Mouse (Mus musculus): Measurements from ENCODE around the gene Abca5. TPM values are rescaled to one million over a fixed set of nuclear protein-coding genes. Genes with fewer than 3 reads are reported as not detected.

Gene Abca5
- total and polyA plus RNA-seq, 2 experiments from 2014 or later, result 8.3 to 23.9 TPM

DNA sequence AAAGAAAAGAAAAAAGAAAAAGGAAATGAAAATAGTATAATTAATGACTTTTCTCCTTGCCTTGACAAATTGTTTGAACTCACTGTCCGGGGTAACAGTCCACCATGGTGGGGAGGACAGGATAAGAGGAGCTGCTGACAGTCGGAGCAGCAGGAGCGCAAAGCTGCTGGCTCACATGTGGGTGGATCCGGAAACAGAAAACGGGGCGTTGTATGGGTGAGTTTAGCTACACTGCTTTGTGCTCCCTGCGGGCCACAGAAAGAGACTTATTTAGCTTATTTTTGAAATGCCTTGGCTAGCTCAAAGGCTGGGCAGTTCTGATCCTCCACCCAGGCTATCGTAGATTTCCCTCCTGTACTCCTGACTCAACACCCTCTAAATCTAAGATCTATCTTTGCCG is 16.7 kb upstream of the Abca5 start:
- Histone ChIP-seq H3K27me3 (ENCODE audit: insufficient read depth, low read length) (no peaks in the 10 kb centered on the region), H3K36me3 (ENCODE audit: insufficient read depth) (no peaks in the 10 kb centered on the region), H3K4me3 (ENCODE audit: low read depth, low read length) (no peak overlapping the region), H3K9me3 (ENCODE audit: low read length) (no peaks in the 10 kb centered on the region), H3K9ac (no peak overlapping the region), H3K4me1 (ENCODE audit: insufficient read depth) (no peaks in the 10 kb centered on the region), H3K27ac (ENCODE audit: low read depth, low read length) (no peak overlapping the region), H3K4me2 (ENCODE audit: low read depth) (no peak overlapping the region)
- DNase-seq (no peak), ATAC-seq (no peak)
- WGBS, result 82% methylated on average over 9 of the region's 9 CpGs
- no peak for TF ChIP-seq CTCF (IDR thresholded peaks at IDR 0.05; ENCODE audit: low read depth)

DNA sequence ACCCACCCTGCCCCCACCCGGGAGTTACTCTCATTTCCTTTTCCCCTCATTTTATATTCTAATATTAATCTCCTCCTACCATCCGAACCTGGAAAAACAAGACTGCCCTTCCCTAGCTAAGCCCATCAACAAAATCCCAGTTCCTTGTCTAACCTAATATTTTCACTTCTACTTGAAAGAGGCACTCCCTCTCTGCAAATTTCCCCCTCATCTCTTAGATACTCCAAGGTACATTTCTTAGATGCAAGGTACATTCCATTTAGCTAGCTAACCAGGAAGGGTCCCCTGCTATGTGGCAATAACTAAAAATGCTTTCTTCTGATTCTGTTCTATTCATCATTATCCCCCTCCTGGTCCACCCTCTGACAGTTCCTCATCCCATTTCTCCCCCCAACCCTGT is 10.7 kb upstream of the Abca5 start:
- Histone ChIP-seq H3K27ac (ENCODE audit: low read depth, low read length) (no peak overlapping the region), H3K36me3 (ENCODE audit: insufficient read depth) (no peaks in the 10 kb centered on the region), H3K9ac (no peak overlapping the region), H3K4me2 (ENCODE audit: low read depth) (no peak overlapping the region), H3K9me3 (ENCODE audit: low read length) (no peaks in the 10 kb centered on the region), H3K27me3 (ENCODE audit: insufficient read depth, low read length) (no peaks in the 10 kb centered on the region), H3K4me3 (ENCODE audit: low read depth, low read length) (no peak overlapping the region), H3K4me1 (ENCODE audit: insufficient read depth) (no peaks in the 10 kb centered on the region)
- DNase-seq (no peak), ATAC-seq (no peak)
- 92% methylated on average over 2 of the region's 2 CpGs for WGBS
- TF ChIP-seq CTCF (IDR thresholded peaks at IDR 0.05; ENCODE audit: low read depth), result no peak

DNA sequence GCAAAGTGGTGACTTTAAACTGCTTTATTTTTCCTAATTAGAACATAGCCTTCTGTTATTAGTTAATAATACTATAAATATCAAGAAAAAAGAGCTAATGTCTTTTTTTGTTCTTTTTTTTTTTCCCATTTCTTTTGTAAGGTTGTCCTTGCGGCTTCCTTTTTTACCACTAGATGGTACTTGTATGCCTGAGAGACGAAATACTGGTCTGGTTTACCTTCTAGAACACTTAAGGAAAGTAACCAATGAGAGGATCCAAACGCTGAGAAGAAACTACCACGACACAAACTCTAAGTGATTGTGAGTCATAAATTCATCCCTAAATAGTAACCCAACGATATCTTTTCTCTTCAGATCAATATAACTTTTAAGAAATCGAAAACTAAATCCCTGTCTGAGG is 10.3 kb upstream of the Abca5 start:
- DNase-seq, result peak; percentile 6
- no peak for ATAC-seq
- Histone ChIP-seq H3K36me3 (ENCODE audit: insufficient read depth) (no peaks in the 10 kb centered on the region), H3K9ac (no peak overlapping the region), H3K9me3 (ENCODE audit: low read length) (no peaks in the 10 kb centered on the region), H3K4me3 (ENCODE audit: low read depth, low read length) (no peak overlapping the region), H3K4me1 (ENCODE audit: insufficient read depth) (no peaks in the 10 kb centered on the region), H3K27ac (ENCODE audit: low read depth, low read length) (no peak overlapping the region), H3K27me3 (ENCODE audit: insufficient read depth, low read length) (no peaks in the 10 kb centered on the region), H3K4me2 (ENCODE audit: low read depth) (no peak overlapping the region)
- TF ChIP-seq CTCF (IDR thresholded peaks at IDR 0.05; ENCODE audit: low read depth), result no peak; the same call in 1 of the 2 replicates
- 70% methylated on average over 6 of the region's 6 CpGs for WGBS

DNA sequence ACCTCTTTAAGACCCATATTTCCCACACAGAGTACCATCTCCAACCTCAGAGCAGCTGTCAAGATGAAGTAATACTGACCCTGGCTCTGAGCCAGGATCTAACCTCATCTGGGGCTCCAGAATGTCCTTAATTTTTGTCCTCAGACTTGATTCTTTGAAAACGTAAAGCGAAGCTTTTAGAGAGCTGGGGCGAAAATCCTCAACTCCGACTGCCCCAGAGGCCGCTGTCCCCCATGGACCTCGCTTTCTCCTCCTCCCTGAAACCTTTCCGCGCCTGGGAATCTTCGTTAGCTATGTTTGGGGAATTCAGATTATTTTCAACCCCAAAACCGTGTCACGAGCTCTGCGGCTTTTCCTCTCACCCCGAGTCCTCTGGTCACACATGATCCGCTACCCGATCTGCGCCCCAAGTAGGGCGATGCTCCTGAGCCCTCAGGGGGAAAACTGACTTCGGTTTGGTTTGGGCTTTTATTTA is 665 bp downstream of the Abca5 start:
- Histone ChIP-seq H3K4me3 (ENCODE audit: low read depth, low read length) (peak overlapping the region; percentile 78), H3K9ac (peak overlapping the region; percentile 89), H3K4me1 (ENCODE audit: insufficient read depth) (no peaks in the 10 kb centered on the region), H3K36me3 (ENCODE audit: insufficient read depth) (no peaks in the 10 kb centered on the region), H3K27ac (ENCODE audit: low read depth, low read length) (peak overlapping the region; percentile 74), H3K27me3 (ENCODE audit: insufficient read depth, low read length) (no peaks in the 10 kb centered on the region), H3K4me2 (ENCODE audit: low read depth) (peak overlapping the region; percentile 82), H3K9me3 (ENCODE audit: low read length) (no peaks in the 10 kb centered on the region)
- 3% methylated on average over 18 of the region's 18 CpGs for WGBS
- no peak for TF ChIP-seq CTCF (IDR thresholded peaks at IDR 0.05; ENCODE audit: low read depth)
- peak; percentile 3; the same call in 1 of the 2 replicates for ATAC-seq
- DNase-seq, result peak; percentile 50

DNA sequence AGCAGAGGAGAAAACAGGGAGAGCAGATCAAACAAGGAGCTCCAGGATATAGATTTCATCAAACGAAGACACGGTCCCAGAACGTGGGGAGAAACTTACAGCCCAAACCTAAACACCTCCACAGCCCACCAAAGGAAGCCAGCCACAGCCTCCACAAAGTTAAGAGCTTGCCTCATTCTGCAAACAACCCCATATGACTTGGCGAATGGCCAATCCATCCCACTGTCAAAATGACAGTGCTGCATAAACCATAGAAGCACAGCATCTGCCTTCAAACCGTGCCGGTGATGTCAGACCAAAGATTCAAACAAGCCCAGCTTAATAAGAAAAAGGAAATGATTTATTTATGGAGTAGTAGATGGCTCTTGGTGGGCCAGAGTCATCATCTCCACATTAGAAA is 7.4 kb downstream of the Abca5 start:
- 69% methylated on average over 6 of the region's 6 CpGs for WGBS
- Histone ChIP-seq H3K4me3 (ENCODE audit: low read depth, low read length) (no peak overlapping the region), H3K27ac (ENCODE audit: low read depth, low read length) (no peak overlapping the region), H3K4me1 (ENCODE audit: insufficient read depth) (peaks cover 8% of the 10 kb centered on the region; the same call in 1 of the 2 replicates), H3K9me3 (ENCODE audit: low read length) (no peaks in the 10 kb centered on the region), H3K9ac (no peak overlapping the region), H3K27me3 (ENCODE audit: insufficient read depth, low read length) (no peaks in the 10 kb centered on the region), H3K36me3 (ENCODE audit: insufficient read depth) (no peaks in the 10 kb centered on the region), H3K4me2 (ENCODE audit: low read depth) (no peak overlapping the region)
- TF ChIP-seq CTCF (IDR thresholded peaks at IDR 0.05; ENCODE audit: low read depth), result no peak
- ATAC-seq, result no peak; the same call in 1 of the 2 replicates
- DNase-seq, result peak; percentile 51

DNA sequence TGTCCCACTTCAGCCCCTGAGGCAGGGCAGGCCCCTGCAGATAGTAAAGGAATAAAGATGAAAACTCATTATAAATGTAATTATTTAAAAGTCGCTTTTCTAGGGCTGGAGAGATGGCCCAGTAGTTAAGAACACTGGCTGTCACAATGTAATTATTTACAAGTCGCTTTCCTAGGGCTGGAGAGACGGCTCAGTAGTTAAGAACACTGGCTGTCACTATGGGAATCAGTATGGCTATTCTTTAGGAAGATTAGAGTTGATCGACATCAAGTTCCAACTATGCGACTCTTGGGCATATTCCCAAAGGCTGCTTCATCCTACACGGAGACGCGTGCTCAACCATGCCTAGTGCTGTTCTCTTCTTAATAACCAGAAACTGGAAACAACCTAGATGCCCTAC is 15.2 kb downstream of the Abca5 start:
- Histone ChIP-seq H3K9ac (no peak overlapping the region), H3K27me3 (ENCODE audit: insufficient read depth, low read length) (no peaks in the 10 kb centered on the region), H3K9me3 (ENCODE audit: low read length) (no peaks in the 10 kb centered on the region), H3K4me1 (ENCODE audit: insufficient read depth) (no peaks in the 10 kb centered on the region), H3K4me3 (ENCODE audit: low read depth, low read length) (no peak overlapping the region), H3K4me2 (ENCODE audit: low read depth) (no peak overlapping the region), H3K36me3 (ENCODE audit: insufficient read depth) (peaks cover 3% of the 10 kb centered on the region), H3K27ac (ENCODE audit: low read depth, low read length) (no peak overlapping the region)
- no peak for DNase-seq
- no peak for ATAC-seq
- no peak for TF ChIP-seq CTCF (IDR thresholded peaks at IDR 0.05; ENCODE audit: low read depth)
- WGBS, result 32% methylated on average over 8 of the region's 8 CpGs

DNA sequence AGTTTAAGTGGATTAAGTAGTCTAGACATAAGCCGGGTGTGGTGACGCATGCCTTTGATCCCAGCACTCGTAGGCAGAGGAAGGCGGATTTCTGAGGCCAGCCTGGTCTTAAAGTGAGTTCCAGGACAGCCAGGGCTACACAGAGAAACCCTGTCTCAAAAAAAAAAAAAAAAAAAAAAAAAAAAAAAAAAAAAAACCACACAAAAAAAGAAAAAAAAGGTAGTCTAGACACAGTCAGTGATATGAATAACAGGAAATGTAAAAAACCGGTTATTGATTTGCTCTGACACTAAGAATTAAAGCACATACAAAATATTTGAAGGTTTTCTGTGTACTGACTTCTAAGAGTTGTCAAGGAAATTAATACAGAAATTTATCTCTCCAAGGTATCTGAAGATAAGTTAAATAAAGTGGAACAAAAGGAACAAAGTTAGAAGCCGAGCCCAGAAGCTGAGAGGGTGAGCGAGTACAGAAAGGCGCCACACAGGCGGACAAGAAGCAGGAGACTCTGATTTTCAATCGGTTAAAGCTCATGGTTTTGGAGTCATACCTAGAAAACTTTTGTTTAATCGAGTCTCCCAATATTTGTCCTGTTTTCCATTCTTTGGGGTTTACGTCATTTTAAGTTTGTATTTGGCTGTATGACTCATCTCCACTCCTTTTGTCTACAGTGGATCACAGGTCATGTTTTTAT is 30.9 kb downstream of the Abca5 start:
- no peak for TF ChIP-seq CTCF (IDR thresholded peaks at IDR 0.05; ENCODE audit: low read depth)
- Histone ChIP-seq H3K27ac (ENCODE audit: low read depth, low read length) (no peak overlapping the region), H3K4me2 (ENCODE audit: low read depth) (no peak overlapping the region), H3K4me3 (ENCODE audit: low read depth, low read length) (no peak overlapping the region), H3K27me3 (ENCODE audit: insufficient read depth, low read length) (no peaks in the 10 kb centered on the region), H3K9me3 (ENCODE audit: low read length) (no peaks in the 10 kb centered on the region), H3K4me1 (ENCODE audit: insufficient read depth) (no peaks in the 10 kb centered on the region), H3K36me3 (ENCODE audit: insufficient read depth) (no peaks in the 10 kb centered on the region), H3K9ac (no peak overlapping the region)
- no peak for DNase-seq
- 87% methylated on average over 12 of the region's 12 CpGs for WGBS
- no peak for ATAC-seq
